Mouse (Mus musculus) liver, embryonic 18 days (tissue): Measurements from ENCODE around the gene Fbxl15. TPM values are rescaled to one million over a fixed set of nuclear protein-coding genes. Genes with fewer than 3 reads are reported as not detected.

Source experiments
- polyA plus RNA-seq: library from polyadenylated mRNA; depleted of rRNA; stranded (reverse); fragments of >200 nt; gene quantifications from 2 replicates; pipeline ENCODE4 v1.2.3, GENCODE M21; 2012; rRNA removed

Fbxl15 gene
- 7.8 and 8.1 TPM in 2 replicates for polyA plus RNA-seq

GRCm38 (mm10) chr19:46328081-46329030 lies at the start of gene Fbxl15:
TSS of gene Fbxl15 (plus strand) at chr19:46328184.

GRCm38 (mm10) chr19:46304216-46304841 lies 23.7 kb upstream of the Fbxl15 start, which contains the start of gene Nfkb2:
TSS of gene Nfkb2 (plus strand) at chr19:46304320.

GRCm38 (mm10) chr19:46326756-46327305 lies 1.2 kb upstream of the Fbxl15 start, which contains the start of gene Psd:
TSS of gene Psd (minus strand) at chr19:46327156.

GRCm38 (mm10) chr19:46338331-46338936 lies 10.4 kb downstream of the Fbxl15 start, which contains the start of gene Cuedc2:
TSS of gene Cuedc2 (minus strand) at chr19:46338702.

GRCm38 (mm10) chr19:46350168-46350932 lies 22.4 kb downstream of the Fbxl15 start, which contains the start of gene 2310034G01Rik:
TSS of gene 2310034G01Rik (minus strand) at chr19:46350302.

Other genes with a start within 250 kb of the Fbxl15 start
- gene Elovl3, start 196.3 kb upstream of the Fbxl15 start, polyA plus RNA-seq: 0.12 and 0.13 TPM in 2 replicates
- not detected in 2 replicates for gene Pitx3, start 179.9 kb upstream of the Fbxl15 start, polyA plus RNA-seq
- gene Gbf1, start 175.7 kb upstream of the Fbxl15 start, polyA plus RNA-seq: 13.5 and 18.2 TPM in 2 replicates
- 4.4 and 4.9 TPM in 2 replicates for gene Nfkb2, start 23.9 kb upstream of the Fbxl15 start, polyA plus RNA-seq
- 1.7 and 1.9 TPM in 2 replicates for gene Psd, start 1.0 kb upstream of the Fbxl15 start, polyA plus RNA-seq
- 42.7 and 46.4 TPM in 2 replicates for gene Cuedc2, start 10.5 kb downstream of the Fbxl15 start, polyA plus RNA-seq
- 7.3 and 9.8 TPM in 2 replicates for gene Mfsd13a, start 12.9 kb downstream of the Fbxl15 start, polyA plus RNA-seq
- gene 2310034G01Rik, start 22.1 kb downstream of the Fbxl15 start, polyA plus RNA-seq: 0.36 and 0.38 TPM in 2 replicates
- gene Actr1a, start 67.6 kb downstream of the Fbxl15 start, polyA plus RNA-seq: 24.5 and 24.7 TPM in 2 replicates
- 2.8 and 3.0 TPM in 2 replicates for gene Sufu, start 68.7 kb downstream of the Fbxl15 start, polyA plus RNA-seq
- 8.2 and 8.8 TPM in 2 replicates for gene Trim8, start 173.5 kb downstream of the Fbxl15 start, polyA plus RNA-seq
- 28.4 and 30.0 TPM in 2 replicates for gene Arl3, start 245.0 kb downstream of the Fbxl15 start, polyA plus RNA-seq
- 19.3 and 21.4 TPM in 2 replicates for gene Sfxn2, start 245.2 kb downstream of the Fbxl15 start, polyA plus RNA-seq